Mouse (Mus musculus): ENCODE measurements around the gene Stk10. TPM values are rescaled to one million over a fixed set of nuclear protein-coding genes. Genes with fewer than 3 reads are reported as not detected.
A peak's percentile ranks its signal among the peaks of the same experiment; 100 is the strongest.

The Stk10 gene
- polyA plus RNA-seq, 1 experiment from 2014 or later = 2.6 TPM

GRCm38 (mm10) chr11:32593081-32593480 lies 60.0 kb downstream of the Stk10 start:
- TF ChIP-seq CTCF (IDR thresholded peaks at IDR 0.05; ENCODE audit: low read depth) = no peak
- Histone ChIP-seq H3K9me3 (ENCODE audit: control insufficient read depth) (no peaks in the 10 kb centered on the region), H3K27ac (ENCODE audit: low read depth, low read length) (no peak overlapping the region; the same call in 1 of the 2 replicates), H3K4me1 (replicated peaks; ENCODE audit: control insufficient read depth, insufficient read depth, low read length) (no peaks in the 10 kb centered on the region), H3K9ac (ENCODE audit: low read depth, low read length) (no peak overlapping the region), H3K36me3 (ENCODE audit: control insufficient read depth, insufficient read depth) (peaks cover 11% of the 10 kb centered on the region; the same call in 1 of the 2 replicates), H3K27me3 (replicated peaks; ENCODE audit: control insufficient read depth, insufficient read depth, low read length) (no peaks in the 10 kb centered on the region), H3K4me3 (ENCODE audit: low read depth, low read length) (no peak overlapping the region), H3K4me2 (replicated peaks; ENCODE audit: low read depth) (no peak overlapping the region)
- 85% methylated on average over 7 of the region's 7 CpGs for WGBS
- no peak for ATAC-seq

GRCm38 (mm10) chr11:32594122-32594521 lies 61.0 kb downstream of the Stk10 start:
- no peak for ATAC-seq
- TF ChIP-seq CTCF (IDR thresholded peaks at IDR 0.05; ENCODE audit: low read depth) = peak; percentile 43
- Histone ChIP-seq H3K9ac (ENCODE audit: low read depth, low read length) (no peak overlapping the region), H3K27ac (ENCODE audit: low read depth, low read length) (no peak overlapping the region), H3K27me3 (replicated peaks; ENCODE audit: control insufficient read depth, insufficient read depth, low read length) (no peaks in the 10 kb centered on the region), H3K4me2 (replicated peaks; ENCODE audit: low read depth) (no peak overlapping the region), H3K36me3 (ENCODE audit: control insufficient read depth, insufficient read depth) (peaks cover 11% of the 10 kb centered on the region; the same call in 1 of the 2 replicates), H3K9me3 (ENCODE audit: control insufficient read depth) (no peaks in the 10 kb centered on the region), H3K4me1 (replicated peaks; ENCODE audit: control insufficient read depth, insufficient read depth, low read length) (no peaks in the 10 kb centered on the region), H3K4me3 (ENCODE audit: low read depth, low read length) (no peak overlapping the region)
- WGBS = 92% methylated on average over 4 of the region's 4 CpGs

GRCm38 (mm10) chr11:32600371-32600770 lies 67.3 kb downstream of the Stk10 start:
- Histone ChIP-seq H3K4me1 (replicated peaks; ENCODE audit: control insufficient read depth, insufficient read depth, low read length) (peaks cover 5% of the 10 kb centered on the region; the same call in 1 of the 2 replicates), H3K27me3 (replicated peaks; ENCODE audit: control insufficient read depth, insufficient read depth, low read length) (no peaks in the 10 kb centered on the region), H3K36me3 (ENCODE audit: control insufficient read depth, insufficient read depth) (peaks cover 4% of the 10 kb centered on the region; the same call in 1 of the 2 replicates), H3K27ac (ENCODE audit: low read depth, low read length) (no peak overlapping the region), H3K9me3 (ENCODE audit: control insufficient read depth) (no peaks in the 10 kb centered on the region), H3K4me3 (ENCODE audit: low read depth, low read length) (no peak overlapping the region), H3K9ac (ENCODE audit: low read depth, low read length) (no peak overlapping the region), H3K4me2 (replicated peaks; ENCODE audit: low read depth) (no peak overlapping the region)
- ATAC-seq = no peak
- TF ChIP-seq CTCF (IDR thresholded peaks at IDR 0.05; ENCODE audit: low read depth) = no peak
- WGBS = 94% methylated on average over 6 of the region's 6 CpGs

GRCm38 (mm10) chr11:32601528-32602323 lies 68.6 kb downstream of the Stk10 start:
- TF ChIP-seq CTCF (IDR thresholded peaks at IDR 0.05; ENCODE audit: low read depth) = peak; percentile 34; the same call in 1 of the 2 replicates
- peak; percentile 90 for ATAC-seq
- Histone ChIP-seq H3K9ac (ENCODE audit: low read depth, low read length) (no peak overlapping the region), H3K4me1 (replicated peaks; ENCODE audit: control insufficient read depth, insufficient read depth, low read length) (peaks cover 5% of the 10 kb centered on the region; the same call in 1 of the 2 replicates), H3K27me3 (replicated peaks; ENCODE audit: control insufficient read depth, insufficient read depth, low read length) (no peaks in the 10 kb centered on the region), H3K27ac (ENCODE audit: low read depth, low read length) (peak overlapping the region; percentile 60), H3K4me3 (ENCODE audit: low read depth, low read length) (no peak overlapping the region), H3K36me3 (ENCODE audit: control insufficient read depth, insufficient read depth) (peaks cover 4% of the 10 kb centered on the region; the same call in 1 of the 2 replicates), H3K9me3 (ENCODE audit: control insufficient read depth) (no peaks in the 10 kb centered on the region), H3K4me2 (replicated peaks; ENCODE audit: low read depth) (peak overlapping the region; percentile 30)
- WGBS = 40% methylated on average over 12 of the region's 12 CpGs

- no peak overlapping the region for H3K4me2 ChIP-seq (replicated peaks; ENCODE audit: low read depth)
- H3K4me1 ChIP-seq (replicated peaks; ENCODE audit: control insufficient read depth, insufficient read depth, low read length) = peaks cover 5% of the 10 kb centered on the region; the same call in 1 of the 2 replicates
- no peaks in the 10 kb centered on the region for H3K9me3 ChIP-seq (ENCODE audit: control insufficient read depth)
- H3K27ac ChIP-seq (ENCODE audit: low read depth, low read length) = 0 out of 2 replicates have a peak overlapping the region, but pooled peaks have one; percentile 1
- H3K4me3 ChIP-seq (ENCODE audit: low read depth, low read length) = no peak overlapping the region
- peaks cover 4% of the 10 kb centered on the region; the same call in 1 of the 2 replicates for H3K36me3 ChIP-seq (ENCODE audit: control insufficient read depth, insufficient read depth)
- 48% methylated on average over 4 of the region's 4 CpGs for WGBS
- ATAC-seq = no peak
- no peak for TF ChIP-seq CTCF (IDR thresholded peaks at IDR 0.05; ENCODE audit: low read depth)
- H3K9ac ChIP-seq (ENCODE audit: low read depth, low read length) = no peak overlapping the region
- H3K27me3 ChIP-seq (replicated peaks; ENCODE audit: control insufficient read depth, insufficient read depth, low read length) = no peaks in the 10 kb centered on the region
Observed at GRCm38 (mm10) chr11:32604663-32605062, 71.6 kb downstream of the Stk10 start.

GRCm38 (mm10) chr11:32605131-32605860 lies 72.2 kb downstream of the Stk10 start:
- H3K4me2 ChIP-seq (replicated peaks; ENCODE audit: low read depth) = peak overlapping the region; percentile 35; the same call in 1 of the 2 replicates
- H3K9me3 ChIP-seq (ENCODE audit: control insufficient read depth) = no peaks in the 10 kb centered on the region
- ATAC-seq = peak; percentile 77
- peak overlapping the region; percentile 29 for H3K27ac ChIP-seq (ENCODE audit: low read depth, low read length)
- WGBS = 23% methylated on average over 7 of the region's 7 CpGs
- no peak for TF ChIP-seq CTCF (IDR thresholded peaks at IDR 0.05; ENCODE audit: low read depth)
- no peak overlapping the region for H3K4me3 ChIP-seq (ENCODE audit: low read depth, low read length)
- H3K4me1 ChIP-seq (replicated peaks; ENCODE audit: control insufficient read depth, insufficient read depth, low read length) = peaks cover 5% of the 10 kb centered on the region; the same call in 1 of the 2 replicates
- no peaks in the 10 kb centered on the region for H3K27me3 ChIP-seq (replicated peaks; ENCODE audit: control insufficient read depth, insufficient read depth, low read length)
- H3K9ac ChIP-seq (ENCODE audit: low read depth, low read length) = no peak overlapping the region
- H3K36me3 ChIP-seq (ENCODE audit: control insufficient read depth, insufficient read depth) = peaks cover 4% of the 10 kb centered on the region; the same call in 1 of the 2 replicates
